Mouse (Mus musculus) intestine, embryonic 14.5 days (tissue): ENCODE measurements at regions not wholly inside any gene's neighbourhood (a gene's known extent, or its start where the extent isn't known, plus 50 kb on each side); places are given as distances from the start of the nearest gene placed in this dataset.

Experiments
- ATAC-seq: fragments of 200-750 bp; cut with Nextera tagmentation; replicated peaks from 2 replicates; pipeline ENCODE4 v1.8.0; 2017; ENCODE audit warnings: low read depth, moderate number of reproducible peaks, moderate TSS enrichment, moderate library complexity; ENCODE audit not compliant: low FRiP score, low TSS enrichment
- DNase-seq: peaks from one replicate; pipeline ENCODE4 v3.0.0-alpha.2; 2018; ENCODE audit warnings: low spot score
- H3K27ac ChIP-seq: fragments of 300-500 bp; sonication (generic); 2 replicates; pipeline ENCODE4 v1.5.1; 2014; ENCODE audit warnings: low read depth, mild to moderate bottlenecking, control low read depth
- H3K27me3 ChIP-seq: fragments of 300-500 bp; sonication (generic); replicated peaks from 2 replicates; pipeline ENCODE4 v1.6.1; 2014; ENCODE audit warnings: low read length, control low read depth; ENCODE audit not compliant: control insufficient read depth, insufficient read depth
- H3K36me3 ChIP-seq: fragments of 300-500 bp; sonication (generic); 2 replicates; pipeline ENCODE4 v1.6.1; 2014; ENCODE audit warnings: low read length, control low read depth; ENCODE audit not compliant: control insufficient read depth, insufficient read depth
- H3K4me1 ChIP-seq: fragments of 300-500 bp; sonication (generic); replicated peaks from 2 replicates; pipeline ENCODE4 v1.6.1; 2014; ENCODE audit warnings: low read length, control low read depth, mixed read lengths; ENCODE audit not compliant: control insufficient read depth, insufficient read depth
- H3K4me2 ChIP-seq: fragments of 300-500 bp; sonication (generic); 2 replicates; pipeline ENCODE4 v1.6.1; 2014; ENCODE audit warnings: low read length
- H3K4me3 ChIP-seq: fragments of 300-500 bp; sonication (generic); 2 replicates; pipeline ENCODE4 v1.5.1; 2014; ENCODE audit warnings: low read depth, low read length, control low read depth, mixed read lengths
- H3K9ac ChIP-seq: fragments of 300-500 bp; sonication (generic); 2 replicates; pipeline ENCODE4 v1.6.1; 2014; ENCODE audit warnings: mild to moderate bottlenecking, low read length
- H3K9me3 ChIP-seq: fragments of 300-500 bp; sonication (generic); 2 replicates; pipeline ENCODE4 v1.6.1; 2016; ENCODE audit warnings: low read length, control low read depth; ENCODE audit not compliant: control insufficient read depth
- WGBS: fragments of 180-500 bp; shearing (Covaris S2); extraction: QIAGEN DNeasy Blood & Tissue Kit; methylation state at CpG from one replicate; pipeline ENCODE4 v1.1.7; 2014; 5-methylcytosine and 5-hydroxymethylcytosine counted together

DNA sequence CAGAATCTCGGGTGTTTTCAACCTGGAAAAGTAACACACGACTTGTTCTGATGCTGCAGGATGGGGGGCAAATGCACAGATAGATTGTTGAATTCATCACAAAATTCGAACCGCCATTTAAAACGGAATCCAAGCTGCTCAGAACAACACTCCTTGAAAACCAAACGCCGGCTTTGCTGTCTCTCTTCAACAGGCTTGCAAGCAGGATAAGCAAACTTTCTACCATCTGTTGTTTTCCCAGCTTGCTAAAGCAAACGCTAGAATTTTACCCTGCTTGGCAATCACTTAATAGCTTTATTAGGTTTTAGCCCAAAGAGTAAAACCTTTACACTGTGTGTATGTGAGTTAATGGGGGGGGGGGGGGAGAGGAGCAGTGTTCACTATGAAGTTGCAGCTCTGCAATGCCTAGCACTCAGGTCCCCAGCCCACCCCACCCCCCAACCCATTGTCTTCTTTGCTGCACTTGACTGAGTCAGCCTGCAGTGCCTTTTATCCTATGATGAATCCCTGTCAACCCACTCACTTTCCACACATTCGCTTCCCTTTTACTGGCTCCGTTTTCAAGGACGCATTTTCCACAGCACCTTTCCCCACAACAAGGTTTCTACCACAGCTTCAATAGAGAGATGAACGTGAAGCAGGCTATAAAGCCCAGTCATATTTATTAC lies 190.1 kb upstream of the Fat1 start:
- ATAC-seq (no peak), DNase-seq (no peak)
- Histone ChIP-seq H3K9me3 (no peaks in the 10 kb centered on the region), H3K4me1 (no peaks in the 10 kb centered on the region), H3K9ac (no peak overlapping the region), H3K27me3 (no peaks in the 10 kb centered on the region), H3K4me2 (no peak overlapping the region), H3K27ac (no peak overlapping the region), H3K4me3 (no peak overlapping the region), H3K36me3 (no peaks in the 10 kb centered on the region)
- WGBS: 76% methylated on average over 12 of the region's 12 CpGs

DNA sequence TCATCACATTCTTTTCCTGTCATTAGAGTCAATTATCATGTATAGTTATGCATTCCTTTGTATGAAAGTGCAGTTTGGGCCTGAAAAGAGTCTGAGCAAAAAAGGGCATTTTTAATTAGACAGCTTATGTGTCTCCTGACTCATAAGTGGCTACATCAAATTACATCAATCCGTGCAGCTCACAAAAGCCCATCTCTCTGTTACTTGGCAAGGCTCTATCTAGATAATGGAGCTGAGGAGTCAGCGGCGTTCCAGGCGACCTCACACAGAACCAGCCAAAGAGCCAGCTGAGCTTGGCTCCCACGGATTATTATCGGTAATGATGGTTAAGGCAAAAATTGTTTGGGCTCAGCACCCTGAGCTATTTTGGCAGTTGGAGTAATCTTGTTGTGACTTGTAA lies 176.5 kb upstream of the Fat1 start:
- DNase-seq (no peak), ATAC-seq (no peak)
- Histone ChIP-seq H3K4me1 (no peaks in the 10 kb centered on the region), H3K27ac (no peak overlapping the region), H3K4me2 (no peak overlapping the region), H3K36me3 (no peaks in the 10 kb centered on the region), H3K9ac (no peak overlapping the region), H3K9me3 (no peaks in the 10 kb centered on the region), H3K4me3 (no peak overlapping the region), H3K27me3 (no peaks in the 10 kb centered on the region)
- 64% methylated on average over 6 of the region's 6 CpGs for WGBS

DNA sequence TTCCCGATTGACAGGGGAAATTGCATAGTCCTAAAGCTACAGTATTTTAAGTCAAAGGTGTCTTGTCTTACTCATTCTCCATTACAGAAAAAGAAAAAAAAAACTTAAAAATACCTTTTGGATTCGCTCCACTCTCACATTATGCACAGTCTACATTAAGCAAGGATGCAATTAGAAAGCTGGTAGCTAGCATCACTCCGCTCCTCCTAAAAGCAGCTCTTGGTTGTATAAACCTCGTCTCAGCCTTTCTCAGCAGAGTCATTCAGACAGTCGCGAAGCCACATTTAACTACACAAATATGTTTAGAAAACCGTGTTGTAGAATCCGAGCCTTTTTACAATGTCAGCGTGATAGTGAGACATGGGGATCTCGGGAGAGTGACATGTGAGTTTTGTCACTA lies 172.5 kb upstream of the Fat1 start:
- Histone ChIP-seq H3K27ac (no peak overlapping the region), H3K9ac (no peak overlapping the region), H3K4me2 (no peak overlapping the region), H3K27me3 (no peaks in the 10 kb centered on the region), H3K9me3 (no peaks in the 10 kb centered on the region), H3K4me3 (no peak overlapping the region), H3K36me3 (no peaks in the 10 kb centered on the region), H3K4me1 (0 out of 2 replicates have a peak, but pooled peaks cover 3% of the 10 kb centered on the region)
- whole genome bisulfite sequencing: 85% methylated on average over 10 of the region's 10 CpGs
- ATAC-seq (no peak), DNase-seq (no peak)

DNA sequence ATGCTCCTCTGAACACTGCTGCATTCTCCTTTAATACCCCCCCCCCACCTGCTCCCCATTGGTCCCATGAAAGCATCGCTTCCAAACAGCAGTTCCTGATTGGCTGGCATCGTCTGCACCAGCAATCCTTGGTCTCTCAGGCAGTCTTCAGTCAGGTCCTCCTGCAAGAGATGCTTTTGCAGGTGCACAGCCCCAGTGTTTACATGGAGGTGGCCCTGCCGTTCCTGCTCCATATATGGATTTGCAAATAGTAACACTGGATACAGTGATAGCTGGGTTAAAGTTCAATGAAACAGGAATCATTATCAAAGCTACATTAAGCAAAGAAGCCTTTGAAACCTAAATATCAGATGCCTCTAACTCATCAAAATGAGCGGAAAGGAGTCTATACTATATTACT lies 170.1 kb upstream of the Fat1 start:
- DNase-seq: no peak
- Histone ChIP-seq H3K27me3 (no peaks in the 10 kb centered on the region), H3K36me3 (no peaks in the 10 kb centered on the region), H3K9ac (no peak overlapping the region), H3K4me1 (0 out of 2 replicates have a peak, but pooled peaks cover 3% of the 10 kb centered on the region), H3K4me2 (no peak overlapping the region), H3K9me3 (no peaks in the 10 kb centered on the region), H3K4me3 (no peak overlapping the region), H3K27ac (no peak overlapping the region)
- WGBS: 56% methylated on average over 4 of the region's 4 CpGs
- ATAC-seq: peak; percentile 47; the same call in 1 of the 2 replicates

DNA sequence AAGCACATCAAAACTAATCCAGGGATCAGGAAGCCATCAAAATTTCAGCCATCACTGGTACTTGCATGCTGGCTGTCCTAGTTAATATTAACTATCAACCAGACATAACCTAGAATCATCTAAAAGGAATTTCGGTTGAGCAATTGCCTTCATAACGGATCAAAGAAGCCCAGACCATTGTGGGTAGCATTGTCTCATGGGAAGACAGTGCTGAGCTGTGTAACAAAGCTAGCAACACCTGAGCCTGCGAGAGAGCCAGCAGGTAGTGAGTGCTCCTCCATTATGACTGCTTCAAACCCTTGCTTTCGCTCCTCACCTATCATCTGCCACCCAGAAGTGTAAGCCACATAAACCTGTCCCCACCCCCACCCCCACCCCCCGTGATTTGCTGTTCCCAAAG lies 169.6 kb upstream of the Fat1 start:
- Histone ChIP-seq H3K4me2 (no peak overlapping the region), H3K4me3 (no peak overlapping the region), H3K27me3 (no peaks in the 10 kb centered on the region), H3K9ac (no peak overlapping the region), H3K4me1 (0 out of 2 replicates have a peak, but pooled peaks cover 3% of the 10 kb centered on the region), H3K36me3 (no peaks in the 10 kb centered on the region), H3K9me3 (no peaks in the 10 kb centered on the region), H3K27ac (no peak overlapping the region)
- DNase-seq (no peak), ATAC-seq (no peak)
- WGBS: 69% methylated on average over 5 of the region's 5 CpGs

DNA sequence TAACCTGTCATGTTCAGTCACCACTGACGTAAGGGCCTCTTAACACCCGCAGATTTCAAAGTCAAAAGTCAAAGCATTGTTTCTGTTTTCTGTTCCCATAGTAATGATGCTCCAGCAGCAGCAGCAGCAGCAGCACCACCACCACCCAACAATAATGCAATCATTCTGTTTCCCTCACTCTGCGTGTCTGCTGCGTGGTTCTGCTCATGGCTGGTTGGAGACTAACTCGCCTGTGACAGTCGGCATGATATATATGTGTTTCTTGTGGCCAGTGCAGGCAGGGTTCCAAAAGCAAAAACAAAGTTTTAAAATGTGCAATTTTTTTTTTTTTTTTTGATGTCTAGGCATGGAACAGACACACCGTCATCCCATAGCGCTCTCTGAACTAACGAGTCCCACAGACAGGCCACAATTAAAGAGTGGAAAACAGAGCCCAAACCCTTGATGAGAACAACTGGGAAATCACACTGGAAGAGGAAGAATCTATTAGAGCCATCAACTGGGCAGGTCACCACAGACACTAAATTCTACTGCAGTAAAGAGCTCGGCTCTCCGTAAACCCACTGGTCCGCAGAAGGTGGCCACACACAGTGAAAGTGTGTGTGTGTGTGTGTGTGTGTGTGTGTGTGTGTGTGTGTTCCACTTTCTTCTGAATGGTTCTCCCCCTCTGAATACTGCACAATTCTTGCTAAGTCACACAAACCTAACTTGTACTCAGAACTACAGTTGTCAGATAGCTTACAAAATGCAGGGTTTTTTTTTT lies 169.0 kb upstream of the Fat1 start:
- Histone ChIP-seq H3K4me1 (0 out of 2 replicates have a peak, but pooled peaks cover 3% of the 10 kb centered on the region), H3K4me2 (no peak overlapping the region), H3K27ac (no peak overlapping the region), H3K27me3 (no peaks in the 10 kb centered on the region), H3K4me3 (no peak overlapping the region), H3K36me3 (no peaks in the 10 kb centered on the region), H3K9ac (no peak overlapping the region), H3K9me3 (no peaks in the 10 kb centered on the region)
- no peak for DNase-seq
- 56% methylated on average over 12 of the region's 12 CpGs for WGBS
- ATAC-seq: no peak

DNA sequence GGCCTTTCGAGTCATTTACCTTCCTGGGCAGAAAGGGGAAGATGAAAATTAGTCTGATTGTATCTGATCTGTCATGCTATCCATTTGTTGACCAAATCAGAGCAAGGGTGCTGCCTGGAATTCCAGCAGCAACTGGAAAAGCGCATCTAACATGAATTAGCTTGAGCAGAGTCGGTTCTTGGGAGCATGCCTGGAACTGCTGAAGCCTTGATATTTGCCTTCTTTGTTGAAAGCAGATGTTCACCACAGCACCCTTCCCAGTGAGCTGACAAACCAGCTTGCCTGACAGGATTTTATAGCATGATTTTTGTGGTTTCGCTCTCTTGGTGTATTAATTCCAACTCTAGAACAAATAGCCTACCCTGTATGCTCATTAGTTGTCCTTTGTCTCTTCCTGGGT lies 168.0 kb upstream of the Fat1 start:
- WGBS: 76% methylated on average over 4 of the region's 4 CpGs

DNA sequence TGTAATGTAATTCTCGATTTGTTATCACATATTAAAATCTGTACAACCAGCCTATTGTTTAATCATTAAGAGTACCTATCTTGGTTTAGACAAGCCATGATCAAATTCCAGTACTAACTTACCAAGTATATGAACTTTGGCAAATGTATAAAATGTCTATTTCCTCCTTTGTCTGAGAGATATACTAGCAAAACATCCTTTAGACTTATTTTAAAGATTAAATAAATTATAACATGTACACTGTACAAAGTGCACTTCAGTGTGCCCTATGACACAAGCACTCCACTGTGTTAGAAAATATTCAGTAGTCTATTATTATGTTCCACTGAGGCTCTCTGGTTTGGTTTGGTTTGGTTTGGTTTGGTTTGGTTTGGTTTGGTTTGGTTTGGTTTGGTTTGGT lies 156.0 kb upstream of the Fat1 start:
- H3K4me3 ChIP-seq: no peak overlapping the region
- no peak for ATAC-seq
- H3K27me3 ChIP-seq: no peaks in the 10 kb centered on the region
- H3K4me2 ChIP-seq: no peak overlapping the region
- WGBS: 85% methylated on average over 1 of the region's 1 CpGs
- no peak overlapping the region for H3K27ac ChIP-seq
- no peak overlapping the region for H3K9ac ChIP-seq
- DNase-seq: no peak
- H3K4me1 ChIP-seq: no peaks in the 10 kb centered on the region
- no peaks in the 10 kb centered on the region for H3K9me3 ChIP-seq
- H3K36me3 ChIP-seq: no peaks in the 10 kb centered on the region

More for the DNA sequence above, 168.0 kb upstream of the Fat1 start:
- Histone ChIP-seq H3K27me3 (no peaks in the 10 kb centered on the region), H3K36me3 (no peaks in the 10 kb centered on the region), H3K9me3 (no peaks in the 10 kb centered on the region), H3K9ac (no peak overlapping the region), H3K4me3 (no peak overlapping the region), H3K4me2 (no peak overlapping the region), H3K27ac (no peak overlapping the region), H3K4me1 (0 out of 2 replicates have a peak, but pooled peaks cover 3% of the 10 kb centered on the region)
- no peak for DNase-seq
- no peak for ATAC-seq

DNA sequence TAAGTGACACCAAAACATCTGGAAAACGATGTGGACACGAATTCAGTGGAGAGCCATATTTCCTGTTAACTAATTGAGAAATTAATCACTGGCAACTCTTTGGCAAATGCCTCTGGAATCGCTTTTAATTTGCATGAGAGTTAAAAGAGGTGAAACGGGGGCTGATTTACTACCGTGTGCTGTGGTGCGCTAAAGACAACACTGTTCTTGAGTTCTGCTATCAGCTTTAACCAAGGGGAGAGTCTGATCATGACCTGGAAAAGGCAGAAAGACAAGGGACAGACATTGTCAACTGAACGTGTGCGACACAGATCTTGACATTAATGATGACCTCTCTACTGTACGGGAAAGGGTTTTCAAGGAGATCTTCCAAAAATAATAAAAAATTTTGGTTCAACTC lies 152.8 kb upstream of the Fat1 start:
- no peak overlapping the region for H3K9ac ChIP-seq
- DNase-seq (no peak), ATAC-seq (no peak)
- no peaks in the 10 kb centered on the region for H3K9me3 ChIP-seq
- no peak overlapping the region for H3K4me2 ChIP-seq
- no peak overlapping the region for H3K27ac ChIP-seq
- no peaks in the 10 kb centered on the region for H3K4me1 ChIP-seq
- H3K27me3 ChIP-seq: no peaks in the 10 kb centered on the region
- no peaks in the 10 kb centered on the region for H3K36me3 ChIP-seq
- H3K4me3 ChIP-seq: no peak overlapping the region
- WGBS: 86% methylated on average over 9 of the region's 9 CpGs
